Mouse (Mus musculus) stomach, embryonic 16.5 days (tissue): ENCODE data around the gene Dock2. TPM values are rescaled to one million over a fixed set of nuclear protein-coding genes. Genes with fewer than 3 reads are reported as not detected.

Experiments
- ATAC-seq: fragments of 200-750 bp; cut with Nextera tagmentation; 2 replicates; pipeline ENCODE4 v1.8.0; 2017; ENCODE audit warnings: moderate number of reproducible peaks, moderate TSS enrichment; ENCODE audit not compliant: insufficient read depth, low FRiP score
- H3K27ac ChIP-seq: fragments of 300-500 bp; sonication (generic); 2 replicates; pipeline ENCODE4 v1.5.1; 2014; ENCODE audit warnings: low read length
- H3K27me3 ChIP-seq: fragments of 300-500 bp; sonication (generic); 2 replicates; pipeline ENCODE4 v1.6.1; 2014; ENCODE audit warnings: low read length, control low read depth, mixed read lengths; ENCODE audit not compliant: control insufficient read depth, insufficient read depth
- H3K36me3 ChIP-seq: fragments of 300-500 bp; sonication (generic); 2 replicates; pipeline ENCODE4 v1.6.1; 2014; ENCODE audit warnings: low read length; ENCODE audit not compliant: control insufficient read depth, insufficient read depth
- H3K4me1 ChIP-seq: fragments of 300-500 bp; sonication (generic); 2 replicates; pipeline ENCODE4 v1.6.1; 2014; ENCODE audit warnings: low read length, control low read depth, mixed read lengths; ENCODE audit not compliant: control insufficient read depth, insufficient read depth
- H3K4me2 ChIP-seq: fragments of 300-500 bp; sonication (generic); 2 replicates; pipeline ENCODE4 v1.6.1; 2014; ENCODE audit warnings: low read depth, low read length, mixed read lengths
- H3K4me3 ChIP-seq: fragments of 300-500 bp; sonication (generic); replicated peaks from 2 replicates; pipeline ENCODE4 v1.5.1; 2014; ENCODE audit warnings: mild to moderate bottlenecking, low read length
- H3K9ac ChIP-seq: fragments of 300-500 bp; sonication (generic); 2 replicates; pipeline ENCODE4 v1.6.1; 2014; ENCODE audit warnings: low read length
- H3K9me3 ChIP-seq: fragments of 300-500 bp; sonication (generic); replicated peaks from 2 replicates; pipeline ENCODE4 v1.6.1; 2016; ENCODE audit warnings: low read length, control low read depth; ENCODE audit not compliant: control insufficient read depth
- WGBS: fragments of 180-500 bp; shearing (Covaris S2); extraction: QIAGEN DNeasy Blood & Tissue Kit; methylation state at CpG from one replicate; pipeline ENCODE4 v1.1.7; 2014; 5-methylcytosine and 5-hydroxymethylcytosine counted together
- polyA plus RNA-seq: library from polyadenylated mRNA; unstranded; fragments of >200 nt; fragmentation: Nextera tagmentation; extraction: Ambion mirVana; gene quantifications from 2 replicates; pipeline ENCODE4 v1.2.1, GENCODE M21; 2015

Dock2 gene
- polyA plus RNA-seq, 1 experiment from 2014 or later, result 2.9 TPM

DNA sequence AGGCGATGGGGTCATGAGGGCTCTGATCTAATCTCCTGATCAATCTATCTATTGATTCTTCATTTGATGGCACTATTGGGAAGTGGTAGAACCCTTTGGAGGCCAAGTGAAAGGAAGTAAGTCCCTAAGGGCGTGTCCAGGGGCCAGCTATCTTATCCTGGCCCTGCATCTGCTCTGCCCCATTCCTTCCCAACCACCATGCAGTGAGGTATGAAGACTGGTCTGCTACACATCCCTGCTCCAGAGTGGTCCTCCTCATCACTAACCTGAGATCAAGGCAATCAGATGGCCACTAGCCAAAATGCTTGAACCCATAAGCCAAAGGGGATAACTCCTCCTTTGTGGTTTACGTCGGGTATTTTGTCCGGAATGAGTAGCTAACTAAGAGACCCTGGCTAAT is 256.5 kb downstream of the Dock2 start:
- Histone ChIP-seq H3K27ac (no peak overlapping the region), H3K27me3 (no peaks in the 10 kb centered on the region), H3K9ac (no peak overlapping the region), H3K4me1 (no peaks in the 10 kb centered on the region), H3K4me2 (no peak overlapping the region), H3K4me3 (no peak overlapping the region), H3K9me3 (no peaks in the 10 kb centered on the region), H3K36me3 (no peaks in the 10 kb centered on the region)
- WGBS, result 91% methylated on average over 5 of the region's 5 CpGs
- no peak for ATAC-seq

GRCm38 (mm10) chr11:34525096-34525891 is 258.4 kb downstream of the Dock2 start:
- ATAC-seq, result no peak
- WGBS, result 71% methylated on average over 7 of the region's 7 CpGs

GRCm38 (mm10) chr11:34524586-34524985 is 259.1 kb downstream of the Dock2 start:
- no peak overlapping the region for H3K9ac ChIP-seq
- H3K4me3 ChIP-seq, result no peak overlapping the region
- no peak overlapping the region for H3K4me2 ChIP-seq
- H3K27me3 ChIP-seq, result no peaks in the 10 kb centered on the region
- H3K4me1 ChIP-seq, result no peaks in the 10 kb centered on the region
- no peak overlapping the region for H3K27ac ChIP-seq
- ATAC-seq, result no peak
- H3K36me3 ChIP-seq, result no peaks in the 10 kb centered on the region
- no peaks in the 10 kb centered on the region for H3K9me3 ChIP-seq
- 79% methylated on average over 4 of the region's 4 CpGs for WGBS

More at GRCm38 (mm10) chr11:34525096-34525891, 258.4 kb downstream of the Dock2 start:
- Histone ChIP-seq H3K4me3 (no peak overlapping the region), H3K4me1 (no peaks in the 10 kb centered on the region), H3K36me3 (no peaks in the 10 kb centered on the region), H3K27ac (no peak overlapping the region), H3K9me3 (no peaks in the 10 kb centered on the region), H3K9ac (no peak overlapping the region), H3K27me3 (no peaks in the 10 kb centered on the region), H3K4me2 (no peak overlapping the region)

DNA sequence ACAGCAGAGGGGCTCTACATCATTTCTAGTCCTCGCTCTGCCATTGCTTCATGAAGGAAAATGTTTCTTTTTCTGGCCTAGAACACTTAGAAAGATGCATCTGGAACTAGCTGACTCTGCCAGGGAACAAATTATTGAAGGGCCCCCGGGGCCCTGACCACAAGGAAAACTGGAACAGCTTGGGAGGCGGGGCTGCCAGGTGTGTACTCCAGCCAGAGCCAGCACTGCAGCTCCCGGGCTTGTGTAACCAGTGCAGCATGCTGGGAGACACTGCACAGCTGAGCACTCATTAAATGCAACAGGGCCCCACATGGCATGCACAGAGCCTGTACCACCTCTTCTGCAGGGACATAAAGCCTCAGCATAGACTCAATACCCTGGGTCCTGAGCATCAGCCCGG is 265.1 kb downstream of the Dock2 start:
- no peak for ATAC-seq
- H3K27ac ChIP-seq, result no peak overlapping the region
- H3K27me3 ChIP-seq, result no peaks in the 10 kb centered on the region
- no peaks in the 10 kb centered on the region for H3K4me1 ChIP-seq
- no peaks in the 10 kb centered on the region for H3K36me3 ChIP-seq
- H3K4me2 ChIP-seq, result no peak overlapping the region
- 57% methylated on average over 5 of the region's 5 CpGs for WGBS
- H3K9ac ChIP-seq, result no peak overlapping the region
- H3K4me3 ChIP-seq, result no peak overlapping the region
- H3K9me3 ChIP-seq, result no peaks in the 10 kb centered on the region

DNA sequence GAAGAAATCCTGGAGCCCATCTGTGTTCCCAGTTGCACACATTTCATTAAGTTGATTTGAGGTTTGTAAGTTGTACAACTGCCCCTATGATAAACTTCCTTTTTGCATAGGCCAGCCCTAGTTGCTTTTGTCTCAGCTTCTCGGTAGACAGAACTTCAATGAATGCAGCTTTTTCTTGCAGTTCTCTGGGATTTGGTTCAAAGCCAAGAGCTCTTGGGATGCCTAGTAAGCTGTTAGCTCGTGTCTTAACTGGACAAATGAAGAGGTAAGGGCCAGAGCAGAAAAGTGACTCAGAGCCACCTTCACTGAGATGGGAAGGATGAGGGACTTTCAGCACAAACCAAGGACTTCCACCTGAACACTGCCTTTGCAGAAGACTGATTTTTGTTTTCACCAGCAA is 266.7 kb downstream of the Dock2 start:
- Histone ChIP-seq H3K4me2 (no peak overlapping the region), H3K27ac (no peak overlapping the region), H3K9ac (no peak overlapping the region), H3K27me3 (no peaks in the 10 kb centered on the region), H3K4me1 (no peaks in the 10 kb centered on the region), H3K4me3 (no peak overlapping the region), H3K9me3 (no peaks in the 10 kb centered on the region), H3K36me3 (no peaks in the 10 kb centered on the region)
- no peak for ATAC-seq
- 26% methylated on average over 2 of the region's 2 CpGs for WGBS

GRCm38 (mm10) chr11:34515301-34515700 is 268.4 kb downstream of the Dock2 start:
- Histone ChIP-seq H3K27me3 (no peaks in the 10 kb centered on the region), H3K4me1 (no peaks in the 10 kb centered on the region), H3K36me3 (no peaks in the 10 kb centered on the region), H3K27ac (no peak overlapping the region), H3K4me3 (no peak overlapping the region), H3K9ac (no peak overlapping the region), H3K4me2 (no peak overlapping the region), H3K9me3 (no peaks in the 10 kb centered on the region)
- 35% methylated on average over 4 of the region's 4 CpGs for WGBS
- no peak for ATAC-seq

- no peak overlapping the region for H3K4me2 ChIP-seq
- WGBS, result 74% methylated on average over 1 of the region's 1 CpGs
- no peaks in the 10 kb centered on the region for H3K4me1 ChIP-seq
- no peak for ATAC-seq
- no peaks in the 10 kb centered on the region for H3K36me3 ChIP-seq
- H3K9ac ChIP-seq, result no peak overlapping the region
- H3K4me3 ChIP-seq, result no peak overlapping the region
- H3K27ac ChIP-seq, result no peak overlapping the region
- H3K9me3 ChIP-seq, result no peaks in the 10 kb centered on the region
- no peaks in the 10 kb centered on the region for H3K27me3 ChIP-seq
Observed at GRCm38 (mm10) chr11:34506390-34506789, 277.3 kb downstream of the Dock2 start.

DNA sequence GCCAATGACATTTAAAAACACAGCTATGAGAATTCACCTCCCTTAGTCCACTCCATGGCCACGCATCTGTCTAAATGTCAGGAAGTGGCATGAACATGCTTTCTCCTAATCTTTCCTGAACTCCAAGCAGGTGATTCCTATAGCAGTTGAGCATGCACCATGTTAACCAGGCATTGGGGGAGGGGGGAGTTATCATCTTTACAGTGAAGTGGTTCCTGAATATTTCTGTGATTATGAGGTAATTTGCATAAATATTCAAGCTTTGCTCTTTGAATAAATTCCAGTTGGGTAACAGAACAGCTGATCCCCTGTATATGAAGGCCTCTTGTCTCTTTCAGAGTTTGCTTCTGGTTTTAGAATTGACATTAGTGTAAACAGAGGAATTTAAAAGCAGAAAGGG is 284.0 kb downstream of the Dock2 start:
- WGBS, result 76% methylated on average over 1 of the region's 1 CpGs
- Histone ChIP-seq H3K9me3 (no peaks in the 10 kb centered on the region), H3K4me1 (no peaks in the 10 kb centered on the region), H3K27me3 (no peaks in the 10 kb centered on the region), H3K4me3 (no peak overlapping the region), H3K36me3 (no peaks in the 10 kb centered on the region), H3K27ac (no peak overlapping the region), H3K9ac (no peak overlapping the region), H3K4me2 (no peak overlapping the region)
- no peak for ATAC-seq

DNA sequence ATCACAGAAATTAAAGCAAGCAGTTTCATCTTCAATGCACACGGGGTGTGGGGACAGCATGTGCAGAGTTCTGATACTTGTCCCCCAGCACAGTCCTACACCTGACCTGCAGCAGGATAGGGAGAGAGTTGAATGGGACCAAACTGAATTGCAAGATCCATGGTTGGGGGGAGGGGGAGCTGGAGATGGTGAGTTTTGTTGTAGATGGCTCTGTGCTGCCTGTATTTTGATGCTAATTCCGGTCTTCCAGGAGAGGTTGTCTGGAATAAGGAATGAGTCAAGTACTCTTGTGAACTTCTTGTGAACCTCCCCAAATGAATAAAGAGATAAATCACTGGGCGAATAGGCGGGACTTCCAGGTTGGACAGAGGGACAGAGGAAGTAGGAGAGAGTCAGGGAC is 289.0 kb downstream of the Dock2 start:
- no peaks in the 10 kb centered on the region for H3K36me3 ChIP-seq
- no peak overlapping the region for H3K27ac ChIP-seq
- no peaks in the 10 kb centered on the region for H3K27me3 ChIP-seq
- no peaks in the 10 kb centered on the region for H3K4me1 ChIP-seq
- no peak overlapping the region for H3K4me2 ChIP-seq
- H3K9ac ChIP-seq, result no peak overlapping the region
- H3K9me3 ChIP-seq, result no peaks in the 10 kb centered on the region
- 77% methylated on average over 4 of the region's 4 CpGs for WGBS
- no peak for ATAC-seq
- H3K4me3 ChIP-seq, result no peak overlapping the region
